Mouse (Mus musculus) thymus, adult 18-20 months (tissue): ENCODE results near the gene Lhfpl3.
"Not testable (repeated sequence)": the region's sequence is repeated elsewhere in the genome, so short reads cannot be mapped to it uniquely, and the experiment has no call there.

Source experiments
- DNase-seq, 2 experiments: peaks; one replicate each; pipeline ENCODE4 v3.0.0; 2022; ENCODE audit warnings: mixed read lengths in 2 of 2

The Lhfpl3 gene

GRCm38 (mm10) chr5:22745885-22746532 is at the start of gene Lhfpl3:
TSS of gene Lhfpl3 (plus strand) at chr5:22746059.
- no peak for DNase-seq

GRCm38 (mm10) chr5:22706271-22706670 is 39.6 kb upstream of the Lhfpl3 start:
- not testable (repeated sequence) for DNase-seq

GRCm38 (mm10) chr5:22745529-22745884 is 352 bp upstream of the Lhfpl3 start:
- DNase-seq = no peak

- DNase-seq = no peak
These were observed 718 bp downstream of the Lhfpl3 start for GRCm38 (mm10) chr5:22746533-22747021.

GRCm38 (mm10) chr5:22747305-22747704 is 1.4 kb downstream of the Lhfpl3 start:
- DNase-seq = no peak

- DNase-seq = no peak
These were observed 11.4 kb downstream of the Lhfpl3 start for GRCm38 (mm10) chr5:22757261-22757660.

- DNase-seq = no peak
These were observed 24.9 kb downstream of the Lhfpl3 start for GRCm38 (mm10) chr5:22770726-22771125.

- DNase-seq = no peak
These were observed 49.5 kb downstream of the Lhfpl3 start for GRCm38 (mm10) chr5:22795361-22795760.

GRCm38 (mm10) chr5:22813426-22813825 is 67.6 kb downstream of the Lhfpl3 start:
- no peak for DNase-seq

GRCm38 (mm10) chr5:22829822-22830450 is 84.1 kb downstream of the Lhfpl3 start:
- DNase-seq = no peak

- no peak for DNase-seq
These were observed 105.7 kb downstream of the Lhfpl3 start for GRCm38 (mm10) chr5:22851572-22851971.

- no peak for DNase-seq
These were observed 107.6 kb downstream of the Lhfpl3 start for GRCm38 (mm10) chr5:22853503-22853902.

GRCm38 (mm10) chr5:22856480-22856879 is 110.6 kb downstream of the Lhfpl3 start:
- DNase-seq = no peak

- no peak for DNase-seq
These were observed 115.5 kb downstream of the Lhfpl3 start for GRCm38 (mm10) chr5:22861399-22861798.

- DNase-seq = no peak
These were observed 123.2 kb downstream of the Lhfpl3 start for GRCm38 (mm10) chr5:22869031-22869430.

- DNase-seq = no peak
These were observed 126.6 kb downstream of the Lhfpl3 start for GRCm38 (mm10) chr5:22872417-22872816.

GRCm38 (mm10) chr5:22888345-22888744 is 142.5 kb downstream of the Lhfpl3 start:
- no peak for DNase-seq

GRCm38 (mm10) chr5:22889481-22889880 is 143.6 kb downstream of the Lhfpl3 start:
- no peak for DNase-seq

GRCm38 (mm10) chr5:22897228-22897627 is 151.4 kb downstream of the Lhfpl3 start:
- DNase-seq = no peak

GRCm38 (mm10) chr5:22897656-22898289 is 151.9 kb downstream of the Lhfpl3 start:
- DNase-seq = no peak

GRCm38 (mm10) chr5:22898593-22898992 is 152.7 kb downstream of the Lhfpl3 start:
- DNase-seq = no peak

- no peak for DNase-seq
These were observed 154.1 kb downstream of the Lhfpl3 start for GRCm38 (mm10) chr5:22899913-22900312.

GRCm38 (mm10) chr5:22917197-22917596 is 171.3 kb downstream of the Lhfpl3 start:
- DNase-seq = no peak

GRCm38 (mm10) chr5:22926171-22926570 is 180.3 kb downstream of the Lhfpl3 start:
- DNase-seq = no peak
